Mouse (Mus musculus) effector memory CD4-positive, alpha-beta T cell, adult 5 months (primary cell): ENCODE results near the gene Vmn1r223. TPM values are rescaled to one million over a fixed set of nuclear protein-coding genes. Genes with fewer than 3 reads are reported as not detected.

Source experiments
- polyA plus RNA-seq: library from polyadenylated mRNA; unstranded; fragments of 100-300 nt; shearing (Covaris generic); gene quantifications from one replicate; pipeline ENCODE4 v1.2.1, GENCODE M21; 2017

The Vmn1r223 gene
- polyA plus RNA-seq, result not detected

DNA sequence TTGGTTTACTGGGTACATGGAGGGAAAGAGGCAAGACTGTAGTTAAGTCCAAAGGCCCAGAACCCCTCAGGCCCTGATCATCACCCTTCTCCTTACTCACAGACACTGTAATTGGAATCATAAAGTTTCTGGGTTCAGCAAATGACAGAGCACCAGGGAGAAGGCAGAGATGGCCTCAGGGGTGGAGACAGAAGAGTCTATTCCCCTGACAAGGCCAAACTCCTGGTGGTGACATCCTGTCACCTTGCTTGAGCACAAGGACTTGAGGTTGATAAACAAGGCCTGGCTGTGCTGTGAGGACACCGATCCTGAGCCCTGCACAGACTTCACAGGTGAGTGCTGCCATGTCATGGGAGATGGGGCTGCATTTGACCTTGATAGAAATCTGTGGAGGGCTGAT, at the start of gene Vmn1r223:
Vmn1r223 (plus strand) TSS at position 301 of the 400 bp plus-strand sequence.

DNA sequence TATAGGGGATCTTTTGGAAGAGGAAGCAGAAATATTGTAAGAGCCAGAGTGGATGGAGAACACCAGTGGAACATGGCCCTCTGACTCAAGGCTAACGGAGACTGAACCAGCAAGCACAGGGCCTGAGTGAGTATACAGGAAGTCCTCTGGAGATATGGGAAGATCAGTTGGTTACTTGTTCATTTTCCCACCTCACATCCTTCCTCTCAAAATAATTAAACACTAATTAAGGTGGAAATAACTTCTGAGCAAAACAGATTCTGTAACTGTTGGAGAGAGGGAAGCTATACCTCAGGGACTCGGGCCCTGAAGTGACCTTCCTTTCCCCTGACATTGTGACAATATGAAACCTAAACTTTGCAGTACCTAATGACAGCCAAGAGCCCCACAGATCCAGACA, 33.1 kb upstream of the Vmn1r223 start, which contains the start of gene Vmn1r221:
Vmn1r221 (plus strand) TSS at position 301 of the 400 bp plus-strand sequence.

DNA sequence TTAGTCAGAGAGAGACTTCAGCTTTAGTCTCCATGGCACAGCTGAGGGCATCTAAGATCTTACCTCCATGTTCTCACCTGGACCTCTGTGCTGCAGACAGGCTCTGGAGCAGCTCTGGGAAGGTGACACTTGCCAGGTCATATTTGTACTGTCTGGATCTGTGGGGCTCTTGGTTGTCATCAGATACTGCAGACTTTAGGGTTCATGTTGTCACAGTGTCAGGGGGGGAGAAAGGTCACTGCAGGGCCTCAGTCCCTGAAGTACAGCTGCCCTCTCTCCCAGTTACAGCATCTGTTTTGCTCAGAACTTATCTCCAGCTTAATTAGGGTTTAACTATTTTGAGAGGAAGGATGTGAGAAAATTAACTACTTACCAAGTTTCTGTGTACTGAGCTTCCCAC, 11.1 kb upstream of the Vmn1r223 start, which contains the start of gene Vmn1r222:
Vmn1r222 (minus strand) TSS at position 101 of the 400 bp plus-strand sequence.

Other genes with a start within 250 kb of the Vmn1r223 start
- gene Vmn1r213, start 239.5 kb upstream of the Vmn1r223 start, polyA plus RNA-seq, result not detected
- gene Vmn1r214, start 216.7 kb upstream of the Vmn1r223 start, polyA plus RNA-seq, result 0.14 TPM
- not detected for gene Vmn1r215, start 179.1 kb upstream of the Vmn1r223 start, polyA plus RNA-seq
- not detected for gene Vmn1r217, start 128.9 kb upstream of the Vmn1r223 start, polyA plus RNA-seq
- 0.09 TPM for gene Vmn1r218, start 114.0 kb upstream of the Vmn1r223 start, polyA plus RNA-seq
- not detected for gene Vmn1r219, start 87.8 kb upstream of the Vmn1r223 start, polyA plus RNA-seq
- gene Vmn1r220, start 59.2 kb upstream of the Vmn1r223 start, polyA plus RNA-seq, result not detected
- gene Vmn1r221, start 33.0 kb upstream of the Vmn1r223 start, polyA plus RNA-seq, result not detected
- not detected for gene Vmn1r222, start 11.2 kb upstream of the Vmn1r223 start, polyA plus RNA-seq
- 11.3 TPM for gene Zfp322a, start 122.1 kb downstream of the Vmn1r223 start, polyA plus RNA-seq
- 14.7 TPM for gene Abt1, start 176.7 kb downstream of the Vmn1r223 start, polyA plus RNA-seq
- not detected for gene Btn1a1, start 218.8 kb downstream of the Vmn1r223 start, polyA plus RNA-seq
- gene Btn2a2, start 241.7 kb downstream of the Vmn1r223 start, polyA plus RNA-seq, result not detected